Mouse (Mus musculus): Measurements from ENCODE around the gene Plbd2.

The Plbd2 gene

DNA sequence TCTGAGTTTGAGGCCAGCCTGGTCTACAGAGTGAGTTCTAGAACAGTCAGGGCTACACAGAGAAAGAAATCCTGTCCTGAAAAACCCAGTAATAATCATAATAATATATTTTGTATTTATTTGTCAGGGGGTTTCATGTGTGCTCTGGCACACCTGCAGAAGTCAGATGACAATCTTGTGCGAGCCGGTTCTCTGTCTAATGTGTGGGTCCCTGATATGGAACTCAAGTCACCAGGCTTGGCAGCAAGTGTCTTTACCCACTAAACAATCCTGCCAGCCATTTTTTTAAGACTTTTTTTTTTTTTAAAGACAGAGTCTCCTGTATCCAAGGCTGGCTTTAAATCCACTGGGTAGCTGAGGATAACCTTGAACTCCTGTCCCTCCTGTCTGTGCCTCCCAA lies 30.1 kb downstream of the Plbd2 start:
- no peak for DNase-seq

DNA sequence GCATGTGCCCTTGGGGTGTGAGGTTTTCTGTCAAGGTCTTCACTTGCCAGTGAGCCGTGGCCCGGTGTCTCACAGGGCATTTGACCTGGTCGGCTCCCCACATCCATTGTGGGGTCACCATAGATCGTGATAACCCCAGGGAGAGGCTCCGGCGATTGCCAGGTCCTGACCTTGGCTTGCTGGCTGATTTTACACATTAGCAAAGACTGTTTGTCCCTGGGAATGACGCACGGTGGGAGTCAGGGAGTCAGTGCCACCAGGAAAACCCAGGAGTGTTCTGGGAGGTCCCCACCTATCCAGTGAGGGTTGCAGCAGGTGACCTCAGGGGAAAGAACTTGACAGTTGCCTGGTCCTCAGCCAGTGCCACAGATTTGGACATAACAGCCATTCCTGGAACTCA lies 30.7 kb downstream of the Plbd2 start, which contains the start of gene Sdsl:
TSS of gene Sdsl (minus strand) at position 41 of the 400 bp plus-strand sequence.
- no peak for DNase-seq

DNA sequence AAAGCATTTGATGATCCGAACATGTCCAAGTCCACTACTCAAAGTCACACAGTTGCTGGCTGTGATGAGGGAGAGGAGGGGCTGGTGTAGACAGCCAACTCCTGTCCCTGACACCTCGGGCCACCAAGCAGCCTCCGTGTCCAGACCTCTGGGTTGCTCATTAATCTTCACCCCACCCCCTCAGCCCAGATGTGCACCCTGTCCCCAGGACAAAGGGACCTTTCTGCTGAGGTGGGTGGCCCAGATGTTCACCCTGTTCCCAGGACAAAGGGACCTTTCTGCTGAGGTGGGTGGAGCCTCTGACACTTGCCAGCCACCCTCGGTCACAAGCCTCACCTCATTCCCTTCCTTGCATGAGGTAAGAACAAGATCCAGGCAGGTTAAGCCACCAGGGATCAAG lies 31.9 kb downstream of the Plbd2 start:
- DNase-seq, result no peak

DNA sequence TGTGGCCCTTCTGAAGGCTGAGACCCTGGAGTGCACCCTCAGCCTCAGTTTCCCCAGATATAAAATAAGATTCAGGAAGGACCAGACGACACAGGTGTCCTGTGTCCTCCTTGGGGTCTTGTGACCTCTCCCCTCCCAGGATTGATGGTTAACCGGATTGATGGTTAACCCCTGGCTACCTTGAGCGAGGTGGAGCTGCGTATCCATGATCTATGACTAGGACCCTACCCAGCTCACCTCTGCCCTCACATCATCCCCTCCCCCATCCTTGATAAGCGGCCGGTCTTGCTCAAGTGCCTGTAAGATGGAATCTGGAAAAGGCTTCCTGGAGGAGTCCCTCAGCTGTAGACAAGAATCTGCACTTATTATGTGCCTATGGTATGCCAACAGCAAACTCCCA lies 34.6 kb downstream of the Plbd2 start:
- DNase-seq, result no peak

DNA sequence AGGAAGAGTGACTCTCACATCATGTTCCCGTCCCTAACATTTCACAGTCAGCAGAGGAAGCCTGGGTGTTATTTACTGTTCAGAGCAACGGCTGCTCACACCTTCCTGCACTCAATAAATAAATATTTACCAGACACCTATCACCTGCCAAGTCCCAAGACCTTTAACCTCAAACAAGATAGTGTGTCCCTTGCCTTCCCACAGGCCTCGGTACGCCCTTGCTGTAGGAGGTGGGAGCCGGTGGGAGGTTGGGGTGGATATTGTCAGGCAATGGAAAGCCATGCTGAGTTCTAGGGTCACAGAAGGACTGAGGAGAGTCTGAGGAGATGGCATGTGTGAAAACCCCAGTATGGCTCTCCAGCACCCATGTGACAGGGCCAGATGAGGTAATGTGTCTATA lies 35.1 kb downstream of the Plbd2 start:
- DNase-seq, result no peak

DNA sequence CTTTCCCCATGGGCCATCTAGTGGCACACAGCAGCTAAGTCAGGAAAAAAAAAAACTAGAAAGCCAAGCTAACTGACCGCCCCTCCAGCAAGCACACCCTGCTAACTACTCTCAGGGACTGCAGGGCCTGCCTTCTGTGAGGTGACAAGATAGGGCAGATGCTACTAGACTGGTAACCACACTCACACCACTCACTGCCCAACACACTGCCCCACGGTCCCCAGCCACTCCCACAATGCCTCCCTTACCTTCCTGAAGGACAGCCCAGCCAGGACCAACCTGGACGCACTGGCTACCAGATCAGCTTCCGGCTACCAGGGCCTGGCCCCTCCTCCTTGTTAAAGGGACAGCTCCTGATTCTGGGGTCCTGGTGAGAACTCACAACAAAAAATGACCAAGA lies 36.4 kb downstream of the Plbd2 start:
- DNase-seq, result no peak

DNA sequence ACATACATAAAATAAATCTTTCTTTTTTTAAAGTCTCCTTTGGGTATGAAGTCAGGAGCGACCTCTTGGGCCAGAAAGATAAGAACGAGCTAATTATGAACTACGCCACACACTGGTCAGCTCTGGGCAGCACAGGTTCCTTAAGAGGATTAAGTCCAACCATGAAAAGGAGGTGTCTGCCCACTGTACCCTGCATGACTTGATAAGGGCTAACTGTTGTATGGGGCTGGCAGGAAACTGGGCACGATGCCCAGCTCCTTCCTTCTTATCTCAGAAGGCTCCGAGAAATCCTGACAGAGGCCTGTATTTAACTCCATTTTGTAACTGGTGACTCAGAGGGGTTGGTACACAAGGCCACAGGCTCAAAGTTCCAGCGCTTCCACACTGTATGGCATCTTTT lies 37.6 kb downstream of the Plbd2 start:
- DNase-seq, result no peak

DNA sequence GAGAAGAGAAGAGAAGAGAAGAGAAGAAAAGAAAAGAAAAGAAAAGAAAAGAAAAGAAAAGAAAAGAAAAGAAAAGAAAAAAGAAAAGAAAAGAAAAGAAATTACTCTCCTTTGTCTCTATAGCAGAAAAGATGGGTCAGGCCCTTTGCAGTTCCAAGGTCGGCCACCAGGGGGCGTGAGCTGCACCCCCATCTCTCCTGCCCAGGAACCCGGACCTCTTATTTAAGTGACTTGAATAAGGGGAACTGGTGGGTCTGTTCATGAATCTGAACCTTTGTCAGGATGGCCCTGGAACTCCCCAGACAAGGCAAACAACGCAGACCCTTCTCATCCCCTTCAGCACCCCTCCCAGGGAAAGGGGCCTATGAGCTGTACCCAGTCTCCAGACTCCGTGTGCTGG lies 38.4 kb downstream of the Plbd2 start:
- peak in 1 of 2 experiments; percentile 48 for DNase-seq

DNA sequence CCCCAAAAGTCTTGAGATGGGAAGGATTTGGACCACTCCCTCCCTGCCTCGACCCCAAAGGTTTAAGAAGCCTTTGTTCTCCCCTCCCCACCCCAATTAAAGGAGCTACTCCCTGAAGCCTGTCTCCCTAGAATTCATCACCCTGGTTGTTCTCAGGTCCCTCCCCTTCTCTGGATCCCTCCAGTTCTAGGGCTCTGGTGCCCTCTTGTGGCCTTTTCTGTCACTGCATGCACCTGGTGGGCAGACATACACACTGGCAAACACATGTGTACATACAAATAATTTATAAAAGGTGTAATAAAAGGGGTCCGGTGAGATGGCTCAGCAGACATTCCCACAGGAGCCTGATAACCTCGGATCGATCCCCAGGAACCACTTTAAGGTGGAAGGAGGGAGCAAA lies 39.1 kb downstream of the Plbd2 start:
- no peak for DNase-seq

DNA sequence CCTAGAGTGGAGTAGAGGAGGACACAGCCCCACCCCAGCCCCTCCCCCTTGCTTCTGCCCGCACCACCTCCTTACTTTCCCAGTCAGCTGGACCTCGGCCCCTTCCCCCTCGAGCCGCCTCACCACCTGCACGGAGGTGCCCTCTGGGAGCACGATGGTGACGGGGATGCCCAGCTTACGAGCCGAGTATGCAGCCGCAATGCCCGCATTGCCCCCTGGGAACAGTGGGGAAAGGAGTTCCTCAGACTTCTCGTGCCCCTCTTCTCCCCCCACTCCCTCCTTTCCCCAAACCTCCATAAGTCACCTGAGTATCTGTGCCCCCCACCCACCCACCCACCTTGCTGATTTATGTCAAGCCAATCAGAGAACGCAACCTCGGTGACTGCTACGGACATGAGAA lies 41.5 kb downstream of the Plbd2 start:
- no peak for DNase-seq

DNA sequence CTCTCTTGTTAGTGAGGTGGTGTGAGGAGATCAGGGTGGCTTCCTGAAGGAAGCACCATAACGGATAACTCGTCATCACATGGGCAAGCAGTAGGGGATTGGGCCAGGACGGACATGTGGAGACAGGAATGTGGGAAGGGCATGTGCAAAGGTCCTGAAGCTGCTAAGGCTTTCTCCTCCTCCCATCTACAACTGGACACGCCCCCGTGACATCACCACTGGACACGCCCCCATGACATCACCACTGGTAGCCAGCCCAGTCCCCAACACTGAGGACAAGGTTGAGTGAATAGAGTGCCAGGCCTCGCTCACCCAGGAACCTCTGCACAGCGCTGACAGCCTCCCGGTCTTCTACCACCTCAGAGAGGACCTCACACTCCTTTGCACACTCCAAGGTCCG lies 44.3 kb downstream of the Plbd2 start:
- no peak for DNase-seq

DNA sequence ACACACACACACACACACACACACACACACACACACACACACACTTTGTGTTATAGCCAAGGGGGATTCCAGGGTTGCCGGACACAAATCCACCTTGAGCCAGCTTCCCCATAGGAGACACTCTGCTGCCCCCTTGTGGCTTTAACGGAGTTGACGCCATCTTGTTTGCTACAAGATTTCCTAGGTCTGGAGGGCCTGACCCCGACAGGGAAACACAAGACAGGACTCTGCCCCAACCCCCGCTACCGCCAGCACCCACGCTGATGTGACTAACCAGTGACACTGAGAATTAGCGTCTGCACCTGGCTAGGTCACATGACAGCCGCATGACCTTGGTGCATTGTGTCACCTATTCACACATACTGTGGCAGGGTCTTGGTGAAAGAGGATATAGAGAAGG lies 45.8 kb downstream of the Plbd2 start:
- peak in 1 of 2 experiments; percentile 40 for DNase-seq

DNA sequence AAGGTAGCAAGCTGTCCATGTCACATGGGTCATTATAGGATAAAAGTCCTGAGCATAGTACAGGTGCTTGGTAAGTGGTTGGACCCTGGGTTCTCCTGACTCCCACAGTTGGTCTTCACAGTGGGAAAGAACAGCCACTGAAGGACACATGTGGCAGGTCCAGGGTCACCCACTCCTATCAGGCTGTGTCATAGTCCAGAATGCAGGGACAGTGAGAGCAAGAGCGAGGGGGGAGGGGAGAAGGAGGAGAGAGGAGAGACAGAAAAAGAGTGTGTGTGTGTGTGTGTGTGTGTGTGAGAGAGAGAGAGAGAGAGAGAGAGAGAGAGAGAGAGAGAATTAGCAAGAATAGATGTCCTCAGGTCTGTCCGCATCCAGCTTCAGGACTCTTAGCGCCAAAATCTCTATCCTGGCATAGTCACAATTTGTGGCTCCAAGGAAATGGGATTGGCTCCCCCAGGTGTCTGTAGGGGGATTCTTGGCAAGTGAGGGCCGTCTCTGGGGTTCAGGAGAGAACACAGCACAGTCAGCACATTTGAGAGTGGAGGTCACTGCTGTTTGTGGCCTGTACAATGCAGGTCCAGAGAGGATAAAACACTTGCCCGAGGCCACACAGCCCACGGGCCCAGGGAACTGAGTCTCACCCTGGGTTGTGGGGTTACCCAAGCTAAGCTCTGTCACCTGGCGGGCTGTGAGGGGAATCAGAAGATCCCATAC lies 46.4 kb downstream of the Plbd2 start:
- DNase-seq, result no peak

DNA sequence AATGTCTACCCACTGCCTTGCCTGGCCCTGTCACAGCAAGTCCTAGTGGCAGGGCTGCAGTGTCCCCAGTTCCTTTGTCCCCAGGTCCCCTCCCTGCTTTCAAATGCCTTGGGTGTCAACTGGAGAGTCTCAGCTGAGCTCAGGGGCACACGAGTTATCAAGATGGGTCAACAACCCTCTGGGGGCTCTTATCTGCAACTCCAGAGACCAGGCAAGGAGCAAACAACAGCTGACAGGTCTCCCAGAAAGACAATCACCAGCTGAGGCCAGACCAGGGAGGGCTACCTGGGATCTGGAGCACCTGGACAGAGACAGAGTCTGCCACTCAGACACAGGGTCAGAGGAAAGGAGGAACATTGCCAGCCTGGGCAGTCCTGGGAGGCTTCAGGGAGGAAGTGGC lies 47.2 kb downstream of the Plbd2 start:
- DNase-seq, result no peak

DNA sequence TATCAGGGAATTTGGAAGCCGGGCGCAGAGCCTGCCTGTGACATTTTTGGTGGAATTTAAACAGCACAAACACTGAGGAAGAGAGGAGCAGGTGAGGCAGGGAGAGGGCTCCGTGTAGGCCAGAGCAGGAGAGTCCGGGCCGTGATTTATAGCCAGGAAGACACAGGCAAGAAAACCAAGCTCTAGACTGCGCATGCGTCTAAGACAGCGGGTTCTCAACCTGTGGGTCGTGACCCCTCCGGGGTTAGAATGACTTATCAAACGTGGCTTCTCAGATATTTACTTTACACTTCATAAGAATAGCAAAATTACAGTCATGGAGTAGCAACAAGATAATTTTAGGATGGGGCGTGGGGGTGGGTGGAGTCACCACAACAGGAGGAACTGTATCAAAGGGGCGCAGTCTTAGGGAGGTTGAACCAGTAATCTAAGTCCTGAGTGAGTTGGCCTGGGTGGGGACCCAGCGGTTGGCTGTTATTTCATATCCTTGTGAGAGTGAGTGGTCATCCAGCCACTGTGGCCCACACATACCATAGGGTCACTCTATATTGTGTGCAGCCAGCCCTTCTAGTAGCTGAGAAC lies 48.6 kb downstream of the Plbd2 start:
- DNase-seq, result no peak

DNA sequence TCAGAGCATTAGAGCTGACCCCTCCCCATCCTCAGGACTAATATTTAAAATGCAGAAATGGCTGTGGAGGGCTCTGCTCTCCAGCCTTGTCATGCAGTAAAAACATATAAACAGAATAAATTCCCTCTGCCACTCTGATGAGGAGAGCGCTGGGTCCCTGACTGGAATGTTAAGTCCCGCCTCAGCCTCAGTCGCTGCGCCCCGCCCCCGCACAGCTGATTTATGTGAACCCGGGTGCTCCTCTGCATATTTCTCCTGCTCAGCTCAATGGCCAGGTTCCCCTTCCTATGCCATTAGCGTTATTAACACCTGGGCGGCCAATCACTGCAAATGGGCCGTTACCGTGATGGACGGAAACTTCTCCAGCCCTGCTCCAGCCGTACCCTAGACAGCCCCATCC lies 56.1 kb downstream of the Plbd2 start:
- DNase-seq, result no peak

DNA sequence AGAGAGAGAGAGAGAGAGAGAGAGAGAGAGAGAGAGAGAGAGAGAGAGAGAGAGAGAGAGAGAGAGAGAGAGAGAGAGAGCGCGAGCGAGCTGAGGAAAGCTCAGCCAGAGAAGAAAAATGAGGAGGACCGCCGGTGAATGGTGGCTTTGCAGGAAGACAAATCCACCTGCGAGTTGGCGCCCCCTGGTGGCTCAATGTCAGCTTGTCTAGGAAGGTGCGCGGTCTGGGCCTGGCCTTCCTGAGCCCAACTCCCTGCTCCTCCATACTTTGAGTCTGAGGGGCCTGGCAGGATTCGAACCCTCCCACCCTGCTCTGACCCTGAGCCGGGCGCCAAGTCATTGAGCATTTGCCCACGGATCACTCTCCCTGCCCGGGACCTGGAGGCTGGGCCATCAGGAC lies 62.7 kb downstream of the Plbd2 start:
- peak; percentile 49 to 86 for DNase-seq

DNA sequence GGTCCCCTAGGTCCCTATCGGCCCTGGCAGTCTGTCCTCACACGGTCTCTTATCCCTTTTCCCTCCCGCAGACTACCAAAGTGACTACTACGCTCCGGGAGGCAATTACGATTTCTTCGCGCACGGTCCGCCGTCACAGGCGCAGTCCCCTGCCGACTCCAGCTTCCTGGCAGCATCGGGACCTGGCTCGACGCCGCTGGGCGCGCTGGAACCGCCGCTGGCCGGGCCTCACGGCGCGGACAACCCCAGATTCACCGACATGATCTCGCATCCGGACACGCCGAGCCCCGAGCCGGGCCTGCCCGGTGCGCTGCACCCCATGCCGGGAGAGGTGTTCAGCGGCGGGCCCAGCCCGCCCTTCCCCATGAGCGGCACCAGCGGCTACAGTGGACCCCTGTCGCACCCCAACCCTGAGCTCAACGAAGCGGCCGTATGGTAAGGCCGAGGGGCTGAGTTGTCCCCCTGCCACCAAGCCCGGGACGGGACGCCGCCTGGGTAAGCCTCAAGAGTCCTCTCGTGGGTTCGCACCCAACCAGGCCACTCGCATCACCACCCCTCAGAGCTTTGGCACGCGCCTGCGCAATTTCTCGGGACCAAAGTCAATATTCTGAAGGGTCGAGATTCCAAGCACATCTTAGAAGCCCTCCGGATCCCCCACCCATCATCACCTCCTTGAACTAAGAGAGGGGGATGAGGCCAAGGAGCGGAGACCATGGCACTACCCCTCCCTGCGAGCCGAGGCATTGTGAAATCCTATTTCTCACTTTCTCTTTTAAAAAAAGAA lies 63.3 kb downstream of the Plbd2 start:
- DNase-seq, result no peak

DNA sequence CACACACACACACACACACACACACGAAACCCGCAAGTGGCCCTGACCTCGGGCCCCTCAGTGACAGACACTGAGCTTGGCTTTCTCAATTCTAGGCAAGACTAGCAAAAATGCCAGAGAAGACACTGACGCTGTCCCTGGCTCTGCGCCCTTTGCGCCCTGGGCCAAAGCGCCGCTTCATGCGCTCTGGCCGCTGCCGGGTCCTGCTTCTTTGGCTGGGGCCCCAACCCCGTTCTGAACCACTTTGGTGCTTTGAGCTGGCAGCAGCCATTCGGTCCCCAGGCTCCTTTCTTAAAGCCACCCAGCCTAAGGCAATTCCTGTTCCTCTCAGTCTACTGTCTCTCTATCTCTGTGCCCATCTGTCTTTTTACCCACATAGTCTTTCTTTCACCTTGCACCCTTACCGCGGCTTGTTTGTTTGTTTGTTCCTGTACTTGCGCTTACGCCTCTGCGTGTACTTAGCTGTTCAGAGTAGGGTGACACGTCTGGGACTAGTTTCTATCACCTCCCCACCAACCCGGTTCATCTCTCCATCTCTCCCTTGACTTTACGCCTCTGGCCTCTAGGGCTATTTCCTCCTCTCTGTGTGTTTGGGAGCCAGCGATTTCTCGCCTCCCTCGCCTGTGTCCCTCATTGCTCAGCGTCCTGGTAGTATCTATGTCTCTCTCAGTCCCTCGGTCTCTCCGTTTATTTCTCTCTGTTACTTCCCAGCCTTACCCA lies 64.3 kb downstream of the Plbd2 start:
- DNase-seq, result no peak

DNA sequence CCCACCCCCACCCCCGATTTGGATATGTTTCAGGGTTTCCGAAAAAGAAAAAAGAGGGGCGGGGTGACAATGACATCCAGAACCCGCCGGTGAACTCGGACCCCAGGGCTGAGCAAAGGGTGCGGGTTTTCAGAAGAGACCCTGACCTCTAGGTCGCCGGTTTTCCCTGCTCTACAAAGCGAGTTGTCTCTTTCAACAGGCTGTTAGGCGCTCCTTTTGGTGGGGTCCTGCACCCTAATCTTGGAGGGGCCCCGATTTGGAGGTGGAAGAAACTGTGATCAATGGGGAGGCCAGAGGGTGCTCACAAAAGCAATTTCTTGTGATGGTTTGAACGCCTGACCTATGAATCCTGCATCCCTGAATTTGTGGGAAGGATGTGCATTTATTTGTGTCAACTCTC lies 65.0 kb downstream of the Plbd2 start:
- no peak for DNase-seq

DNA sequence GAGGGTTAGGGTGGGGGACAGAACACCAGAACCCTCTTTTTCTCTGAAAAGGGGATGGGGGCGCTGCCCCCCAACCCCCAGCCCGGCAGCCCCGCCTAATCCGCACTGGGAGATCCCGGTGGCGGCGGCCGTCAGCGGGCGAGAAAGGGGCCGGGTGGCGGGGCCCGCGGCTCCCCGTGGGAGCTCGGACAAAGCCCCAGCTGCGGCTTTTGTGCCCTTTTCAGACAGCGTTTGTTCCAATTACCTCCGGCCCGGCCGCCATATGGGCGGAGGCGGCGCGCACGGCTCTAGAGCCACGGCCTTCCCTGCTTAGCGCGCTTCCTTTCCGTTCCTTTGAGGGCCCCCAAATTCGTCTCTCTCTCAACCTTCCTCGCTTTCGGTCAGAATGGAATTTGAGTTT lies 65.4 kb downstream of the Plbd2 start:
- DNase-seq, result no peak

DNA sequence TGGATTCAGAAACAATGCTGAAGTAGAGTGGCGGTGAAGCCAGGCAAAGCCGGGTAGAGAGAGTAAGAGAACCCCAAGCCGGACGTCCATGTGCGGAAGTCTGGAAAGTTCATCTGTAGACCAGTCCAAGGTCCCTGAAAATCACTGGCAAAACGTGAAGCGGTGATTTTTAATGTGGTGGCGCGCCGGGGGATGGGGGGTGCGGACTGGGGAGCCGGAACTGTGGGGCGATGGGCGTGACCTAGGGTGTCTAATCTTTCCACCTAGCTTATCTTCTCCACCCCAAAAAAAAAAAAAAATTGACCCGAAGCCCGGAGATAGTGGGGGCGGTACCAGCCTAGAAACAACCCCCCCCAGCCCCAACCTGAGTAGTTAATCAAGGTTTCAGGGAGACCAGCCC lies 65.9 kb downstream of the Plbd2 start:
- DNase-seq, result no peak

DNA sequence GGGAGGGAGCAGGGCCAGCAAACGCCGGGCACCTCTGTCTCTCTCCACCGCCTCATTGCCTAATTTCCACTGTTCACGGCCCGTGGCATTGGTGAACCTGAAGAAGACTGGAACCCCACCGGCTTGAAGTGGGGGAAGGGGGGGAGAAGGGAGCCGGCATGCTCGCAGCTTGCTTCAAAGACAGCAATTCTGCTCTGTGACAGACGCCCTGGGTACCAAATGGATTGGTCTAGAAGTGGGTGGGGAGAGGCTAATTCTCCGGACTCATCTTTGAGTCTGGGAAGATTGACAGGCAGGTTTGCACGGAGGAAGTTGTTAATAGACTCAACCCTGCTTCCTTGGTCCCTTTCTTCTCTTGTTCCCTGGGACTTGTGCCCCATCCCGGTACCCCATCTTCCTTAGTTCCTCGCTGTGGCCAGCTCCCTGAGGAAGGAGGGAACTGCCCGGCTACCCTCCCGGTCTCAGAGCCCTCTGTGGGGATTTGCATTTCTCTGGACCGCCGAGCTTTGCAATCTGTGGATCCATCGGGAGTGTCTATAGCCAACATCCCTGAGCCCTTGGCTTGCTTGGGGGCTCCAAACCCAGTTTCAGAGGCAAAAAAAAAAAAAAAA lies 66.4 kb downstream of the Plbd2 start:
- no peak for DNase-seq

All from spleen, adult 18-20 months (tissue).